Mouse (Mus musculus): ENCODE measurements at regions not wholly inside any gene's neighbourhood (a gene's known extent, or its start where the extent isn't known, plus 50 kb on each side); places are given as distances from the start of the nearest gene placed in this dataset.

DNA sequence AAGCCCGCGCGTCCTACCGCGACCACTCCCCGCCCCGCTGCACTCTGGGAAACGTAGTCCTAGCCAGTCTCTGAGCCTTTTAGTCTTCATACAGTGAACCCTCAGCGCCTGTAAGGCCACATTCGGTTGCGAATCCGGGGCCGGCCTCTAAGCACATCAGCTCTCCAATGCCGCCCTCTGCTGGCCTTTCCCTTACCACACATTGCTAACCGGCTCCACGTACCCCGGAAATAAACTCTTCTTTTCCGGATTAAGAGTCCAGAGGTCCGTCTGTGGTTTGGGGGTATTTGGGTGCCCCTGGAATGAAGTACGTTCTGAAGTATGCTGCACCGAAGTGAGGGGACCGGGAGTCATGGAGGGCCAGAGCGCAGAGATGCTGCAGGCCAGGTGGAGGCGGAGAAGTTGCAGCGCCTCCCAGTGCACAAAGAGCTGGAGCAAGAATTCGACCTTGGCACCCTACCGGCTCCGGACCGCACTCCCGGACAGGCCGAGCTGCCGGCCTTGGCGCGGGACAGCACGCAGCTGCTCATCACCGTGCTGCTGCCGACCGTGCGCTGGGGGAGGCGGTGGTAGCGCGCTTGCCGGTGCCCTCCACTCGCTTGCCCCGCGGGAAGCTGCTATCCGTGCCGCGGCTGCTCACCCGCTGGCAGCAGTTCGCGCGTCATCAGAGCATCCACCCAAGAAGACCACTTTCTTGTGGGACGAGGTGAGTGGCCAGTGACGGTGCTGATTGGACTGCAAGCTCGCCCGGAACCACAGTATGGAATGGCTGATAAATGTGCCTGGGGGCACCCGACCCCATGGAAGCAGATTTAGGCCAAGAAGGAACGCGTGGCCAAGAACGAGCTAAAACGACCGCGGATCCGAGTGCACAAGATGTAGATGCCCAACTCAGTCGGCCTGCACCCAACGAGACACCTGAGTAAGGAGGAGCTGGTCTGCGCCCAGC, 62.0 kb upstream of the Cp start:
- 0 out of 2 replicates have a peak, but pooled peaks have one; percentile 45 for TF ChIP-seq POLR2A (IDR thresholded peaks at IDR 0.05; ENCODE audit: extremely low read depth, insufficient read depth, low read length)
- peak; percentile 79 for TF ChIP-seq CTCF (IDR thresholded peaks at IDR 0.05; ENCODE audit: extremely low read depth, insufficient read depth, low read length)
